Comparison of ENCODE assay signal across 28 mouse cellular contexts in genomic region chr13:93628861-93629260, GRCm38 (mm10). TPM values are rescaled to one million over a fixed set of nuclear protein-coding genes. Genes with fewer than 3 reads are reported as not detected.
DNase-seq lines count a peak whose midpoint lies in the region; ATAC-seq lines count a peak whose summit lies in the region.
"Had no signal": no experiment of that assay in that cellular context is flagged by ENCODE, and none has a peak within 500 bp of the region (broad histone marks: within the 10 kb centered on the region; RNA-seq: fewer than 3 reads in every experiment).

No protein-coding gene starts in this region.

- H3K4me1 ChIP-seq in kidney, embryonic 16.5 days (ENCODE audit: insufficient read depth, low read length), result 0 out of 2 replicates have a peak, but pooled peaks cover 12% of the 10 kb centered on the region
- H3K4me1 ChIP-seq: hindbrain, embryonic 12.5 days; hindbrain, embryonic 15.5 days had no signal

- no peaks in the 10 kb centered on the region for H3K27me3 ChIP-seq in kidney, embryonic 16.5 days (ENCODE audit: insufficient read depth, low read length)
- H3K27me3 ChIP-seq: forebrain, embryonic 13.5 days; hindbrain, embryonic 12.5 days; hindbrain, embryonic 15.5 days had no signal

- H3K36me3 ChIP-seq in kidney, embryonic 16.5 days (ENCODE audit: insufficient read depth, low read length), result no peaks in the 10 kb centered on the region
- H3K36me3 ChIP-seq: forebrain, embryonic 10.5 days; hindbrain, embryonic 12.5 days; hindbrain, embryonic 15.5 days had no signal

- DNase-seq in adrenal gland, adult (ENCODE audit: inconsistent age in 2 of 2, low spot score in 1 of 2), result peak; percentile 26 to 54
- no peak for DNase-seq in adrenal gland, postnatal 4 days (ENCODE audit: low spot score in 2 of 2)
- peak; percentile 22 for DNase-seq in embryo, embryonic 10.5 days (ENCODE audit: low spot score)
- DNase-seq in embryo, embryonic 10 days (ENCODE audit: low spot score), result no peak
- DNase-seq in kidney, adult 18-20 months, result no peak
- DNase-seq: cerebellum, adult 11-12 months; cerebellum, adult 8-10 months; cerebellum, postnatal 10 days; cerebellum, postnatal 36 days; gastrocnemius, adult 2 months; gastrocnemius, postnatal 14 days had no signal

- ATAC-seq in kidney, embryonic 16.5 days (ENCODE audit: low FRiP score, low TSS enrichment), result peak; percentile 63; the same call in 1 of the 2 replicates
- ATAC-seq: activated CD4-positive, CD25-positive, alpha-beta regulatory T cell, adult 4 months; forebrain, embryonic 13.5 days; forebrain, embryonic 16.5 days; intestine, postnatal 0 days had no signal

- peak overlapping the region; percentile 66; the same call in 1 of the 2 replicates for H3K27ac ChIP-seq in kidney, embryonic 16.5 days (ENCODE audit: low read length)
- H3K27ac ChIP-seq: forebrain, embryonic 10.5 days; forebrain, embryonic 13.5 days; gastrocnemius, adult 2 months; hindbrain, embryonic 12.5 days; hindbrain, embryonic 15.5 days had no signal

- H3K4me2 ChIP-seq in kidney, embryonic 16.5 days (replicated peaks; ENCODE audit: low read depth, low read length), result no peak overlapping the region
- H3K4me2 ChIP-seq: forebrain, embryonic 13.5 days; heart, embryonic 11.5 days; hindbrain, embryonic 12.5 days; hindbrain, embryonic 15.5 days had no signal

- no peaks in the 10 kb centered on the region for H3K9me3 ChIP-seq in kidney, embryonic 16.5 days (ENCODE audit: low read length)
- H3K9me3 ChIP-seq: forebrain, embryonic 10.5 days; forebrain, embryonic 13.5 days; hindbrain, embryonic 12.5 days; hindbrain, embryonic 15.5 days had no signal

- WGBS in kidney, embryonic 16.5 days, result 13% methylated on average over 6 of the region's 6 CpGs

- H3K9ac ChIP-seq in kidney, embryonic 16.5 days (replicated peaks; ENCODE audit: low read length), result no peak overlapping the region
- H3K9ac ChIP-seq: forebrain, embryonic 13.5 days; hindbrain, embryonic 12.5 days; hindbrain, embryonic 15.5 days had no signal

- no peak overlapping the region for H3K4me3 ChIP-seq in kidney, embryonic 16.5 days (ENCODE audit: low read length)
- H3K4me3 ChIP-seq: forebrain, embryonic 10.5 days; forebrain, embryonic 13.5 days; gastrocnemius, adult 2 months; hindbrain, embryonic 12.5 days; hindbrain, embryonic 15.5 days had no signal

RNA-seq across cellular contexts. Expression of gene Bhmt, which starts 8.9 kb away (rescaled TPM):
- total RNA-seq in adrenal gland, postnatal 4 days (2021), result 10 to 100 TPM in 1 of 2 experiments, 1 to 10 TPM in 1; 4.3 to 96.0 TPM
- polyA plus RNA-seq in kidney, embryonic 16.5 days (2015; fragmentation: Nextera tagmentation; extraction: Ambion mirVana), result 0.23 and 0.87 TPM in 2 replicates
- total RNA-seq: gastrocnemius, adult 2 months; heart, adult 8-10 months; heart, postnatal 25 days; hematopoietic stem cell, adult 5-6 weeks had no signal
- polyA plus RNA-seq: embryonic facial prominence, embryonic 11.5 days; embryonic facial prominence, embryonic 14.5 days; forebrain, embryonic 10.5 days; forebrain, embryonic 16.5 days; heart, embryonic 14.5 days; intestine, embryonic 14.5 days had no signal

RNA-seq across cellular contexts. Expression of gene Bhmt2, which starts 45.2 kb away (rescaled TPM):
- 10 to 100 TPM in 1 of 2 experiments, 1 to 10 TPM in 1; 3.4 to 11.9 TPM for total RNA-seq in adrenal gland, postnatal 4 days (2021)
- 9.5 and 10.8 TPM in 2 replicates for polyA plus RNA-seq in kidney, embryonic 16.5 days (2015; fragmentation: Nextera tagmentation; extraction: Ambion mirVana)
- total RNA-seq: gastrocnemius, adult 2 months; gastrocnemius, postnatal 14 days; heart, adult 8-10 months; heart, postnatal 25 days; hematopoietic stem cell, adult 5-6 weeks had no signal
- polyA plus RNA-seq: embryonic facial prominence, embryonic 11.5 days; embryonic facial prominence, embryonic 14.5 days; forebrain, embryonic 13.5 days; heart, embryonic 14.5 days; heart, postnatal 0 days; hindbrain, embryonic 12.5 days had no signal

RNA-seq across cellular contexts. Expression of gene Dmgdh, which starts 45.4 kb away (rescaled TPM):
- total RNA-seq in adrenal gland, postnatal 4 days (2021), result 10 to 100 TPM in 1 of 2 experiments, 1 to 10 TPM in 1; 2.2 to 14.3 TPM
- polyA plus RNA-seq in kidney, embryonic 16.5 days (2015; fragmentation: Nextera tagmentation; extraction: Ambion mirVana), result 2.6 TPM in 2 replicates
- total RNA-seq: gastrocnemius, adult 2 months; gastrocnemius, postnatal 14 days; heart, adult 8-10 months; heart, postnatal 25 days; hematopoietic stem cell, adult 5-6 weeks had no signal
- polyA plus RNA-seq: activated CD4-positive, CD25-positive, alpha-beta regulatory T cell, adult 4 months; embryonic facial prominence, embryonic 11.5 days; forebrain, embryonic 10.5 days; heart, postnatal 0 days had no signal

Comparison
In these comparisons a context has a peak if more than half of its experiments do, and no peak if none do; other contexts are left out.
1. DNase-seq: peak in adrenal gland, adult (2 of 2) and embryo, embryonic 10.5 days (single experiment); none in adrenal gland, postnatal 4 days (0 of 2), embryo, embryonic 10 days (single experiment) and kidney, adult 18-20 months (single experiment).